Mouse (Mus musculus): ENCODE results near the gene 4930556J24Rik. TPM values are rescaled to one million over a fixed set of nuclear protein-coding genes. Genes with fewer than 3 reads are reported as not detected.
A peak's percentile ranks its signal among the peaks of the same experiment; 100 is the strongest.

Gene 4930556J24Rik
- total RNA-seq, 1 experiment: 0.76 TPM

- DNase-seq (ENCODE audit: low read depth, low spot score): no peak
Measured at GRCm38 (mm10) chr11:3946386-3946785, 30.2 kb downstream of the 4930556J24Rik start.

DNA sequence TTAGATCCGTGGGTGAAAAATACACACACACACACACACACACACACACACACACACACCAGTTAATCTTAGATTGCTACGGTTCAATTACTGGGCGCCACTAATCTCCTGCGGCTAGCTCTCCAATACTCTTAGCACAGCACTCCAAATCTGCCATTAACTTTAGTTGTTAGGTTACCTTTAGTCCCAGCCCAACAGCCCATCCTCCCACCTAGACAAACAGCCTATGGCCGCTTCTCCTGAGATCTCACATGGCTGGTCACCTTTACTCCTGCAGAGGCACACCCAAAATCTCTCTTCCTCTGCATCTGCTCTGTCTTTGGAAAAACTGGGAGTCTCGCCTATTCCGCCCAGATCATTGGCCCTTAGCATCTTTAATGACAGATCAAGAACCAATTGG, 35.2 kb downstream of the 4930556J24Rik start:
- Histone ChIP-seq H3K4me3 (ENCODE audit: insufficient read depth in 1 of 2, low read depth in 1 of 2, low read length in 2 of 2, poor library complexity in 1 of 2, severe bottlenecking in 1 of 2) (no peak overlapping the region), H3K36me3 (ENCODE audit: control insufficient read depth, insufficient read depth, low read length, poor library complexity, severe bottlenecking) (no peaks in the 10 kb centered on the region), H3K27ac (ENCODE audit: insufficient read depth, low read depth, low read length, poor library complexity, severe bottlenecking) (no peak overlapping the region), H3K9ac (ENCODE audit: insufficient read depth, low read depth, low read length, poor library complexity, severe bottlenecking) (no peak overlapping the region), H3K4me1 (ENCODE audit: control insufficient read depth in 2 of 2, insufficient read depth in 2 of 2, low read length in 2 of 2, poor library complexity in 1 of 2) (peaks cover 2 to 8% of the 10 kb centered on the region in 2 experiments; a peak in 2 of 4 replicates), H3K9me3 (ENCODE audit: control insufficient read depth, insufficient read depth, low read depth, low read length) (no peaks in the 10 kb centered on the region)
- in situ Hi-C loops (cut with MboI; ENCODE audit: low sequenced_read_pairs in 2 of 2, unreplicated experiment in 2 of 2): no loop called here
- TF ChIP-seq ZC3H11A (IDR thresholded peaks at IDR 0.05; ENCODE audit: borderline replicate concordance, low read depth, low read length) (no peak), ZNF384 (IDR thresholded peaks at IDR 0.05; ENCODE audit: low read depth, low read length) (no peak), CHD2 (IDR thresholded peaks at IDR 0.05; ENCODE audit: low read depth, low read length) (no peak), HCFC1 (IDR thresholded peaks at IDR 0.05; ENCODE audit: borderline replicate concordance, insufficient read depth, low read length) (no peak), MAFK (IDR thresholded peaks at IDR 0.05; ENCODE audit: insufficient read depth, low read depth, low read length) (no peak)
- DNase-seq (ENCODE audit: low read depth, low spot score): no peak

More at GRCm38 (mm10) chr11:3946386-3946785, 30.2 kb downstream of the 4930556J24Rik start:
- no peak overlapping the region; a peak in 1 of 4 replicates for H3K4me3 ChIP-seq (ENCODE audit: insufficient read depth in 1 of 2, low read depth in 1 of 2, low read length in 2 of 2, poor library complexity in 1 of 2, severe bottlenecking in 1 of 2)
- H3K27ac ChIP-seq (ENCODE audit: insufficient read depth, low read depth, low read length, poor library complexity, severe bottlenecking): no peak overlapping the region; the same call in 1 of the 2 replicates
- no peaks in the 10 kb centered on the region for H3K9me3 ChIP-seq (ENCODE audit: control insufficient read depth, insufficient read depth, low read depth, low read length)
- in situ Hi-C loops (cut with MboI; ENCODE audit: low sequenced_read_pairs in 2 of 2, unreplicated experiment in 2 of 2): no loop called here
- no peaks in the 10 kb centered on the region for H3K36me3 ChIP-seq (ENCODE audit: control insufficient read depth, insufficient read depth, low read length, poor library complexity, severe bottlenecking)
- H3K9ac ChIP-seq (ENCODE audit: insufficient read depth, low read depth, low read length, poor library complexity, severe bottlenecking): no peak overlapping the region
- TF ChIP-seq ZC3H11A (IDR thresholded peaks at IDR 0.05; ENCODE audit: borderline replicate concordance, low read depth, low read length) (no peak), MAFK (IDR thresholded peaks at IDR 0.05; ENCODE audit: insufficient read depth, low read depth, low read length) (peak; percentile 77)
- peaks cover 3 to 5% of the 10 kb centered on the region in 2 experiments; a peak in 2 of 4 replicates for H3K4me1 ChIP-seq (ENCODE audit: control insufficient read depth in 2 of 2, insufficient read depth in 2 of 2, low read length in 2 of 2, poor library complexity in 1 of 2)

- no peak overlapping the region for H3K27ac ChIP-seq (ENCODE audit: insufficient read depth, low read depth, low read length, poor library complexity, severe bottlenecking)
- H3K9me3 ChIP-seq (ENCODE audit: control insufficient read depth, insufficient read depth, low read depth, low read length): no peaks in the 10 kb centered on the region
- H3K36me3 ChIP-seq (ENCODE audit: control insufficient read depth, insufficient read depth, low read length, poor library complexity, severe bottlenecking): no peaks in the 10 kb centered on the region
- H3K9ac ChIP-seq (ENCODE audit: insufficient read depth, low read depth, low read length, poor library complexity, severe bottlenecking): no peak overlapping the region
- H3K4me3 ChIP-seq (ENCODE audit: insufficient read depth in 1 of 2, low read depth in 1 of 2, low read length in 2 of 2, poor library complexity in 1 of 2, severe bottlenecking in 1 of 2): no peak overlapping the region
- H3K4me1 ChIP-seq (ENCODE audit: control insufficient read depth in 2 of 2, insufficient read depth in 2 of 2, low read length in 2 of 2, poor library complexity in 1 of 2): peaks cover 3 to 13% of the 10 kb centered on the region in 2 experiments; a peak in 2 of 4 replicates
- TF ChIP-seq ZNF384 (IDR thresholded peaks at IDR 0.05; ENCODE audit: low read depth, low read length) (no peak), CHD2 (IDR thresholded peaks at IDR 0.05; ENCODE audit: low read depth, low read length) (no peak), MAFK (IDR thresholded peaks at IDR 0.05; ENCODE audit: insufficient read depth, low read depth, low read length) (no peak), HCFC1 (IDR thresholded peaks at IDR 0.05; ENCODE audit: borderline replicate concordance, insufficient read depth, low read length) (no peak)
- in situ Hi-C loops (cut with MboI; ENCODE audit: low sequenced_read_pairs in 2 of 2, unreplicated experiment in 2 of 2): no loop called here
- no peak for DNase-seq (ENCODE audit: low read depth, low spot score)
Measured at GRCm38 (mm10) chr11:3937321-3937874, 39.2 kb downstream of the 4930556J24Rik start.

DNA sequence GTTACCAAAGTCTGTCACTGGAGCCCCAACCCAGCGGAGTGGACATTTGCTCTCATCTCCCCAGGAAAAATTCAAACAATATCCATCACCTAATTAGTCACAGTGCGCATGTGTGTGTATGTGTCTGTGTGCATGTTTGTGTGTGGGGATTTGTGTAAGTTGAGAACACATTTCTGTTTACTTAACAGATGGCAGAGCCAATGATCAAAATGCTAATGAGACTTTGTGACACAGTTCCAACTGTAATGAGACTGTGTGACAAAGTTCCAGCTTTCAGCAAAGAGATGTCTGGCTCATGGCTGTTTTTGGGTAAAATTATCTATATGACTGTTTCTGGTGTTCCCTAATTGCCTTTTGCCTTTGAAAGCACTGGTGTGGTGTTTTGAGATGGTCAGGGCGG, 40.3 kb downstream of the 4930556J24Rik start:
- no peak for DNase-seq (ENCODE audit: low read depth, low spot score)
- Histone ChIP-seq H3K4me1 (ENCODE audit: control insufficient read depth in 2 of 2, insufficient read depth in 2 of 2, low read length in 2 of 2, poor library complexity in 1 of 2) (peaks cover 4 to 14% of the 10 kb centered on the region in 2 experiments; a peak in 3 of 4 replicates), H3K27ac (ENCODE audit: insufficient read depth, low read depth, low read length, poor library complexity, severe bottlenecking) (no peak overlapping the region), H3K4me3 (ENCODE audit: insufficient read depth in 1 of 2, low read depth in 1 of 2, low read length in 2 of 2, poor library complexity in 1 of 2, severe bottlenecking in 1 of 2) (no peak overlapping the region), H3K9ac (ENCODE audit: insufficient read depth, low read depth, low read length, poor library complexity, severe bottlenecking) (no peak overlapping the region), H3K9me3 (ENCODE audit: control insufficient read depth, insufficient read depth, low read depth, low read length) (no peaks in the 10 kb centered on the region), H3K36me3 (ENCODE audit: control insufficient read depth, insufficient read depth, low read length, poor library complexity, severe bottlenecking) (no peaks in the 10 kb centered on the region)
- TF ChIP-seq ZNF384 (IDR thresholded peaks at IDR 0.05; ENCODE audit: low read depth, low read length) (no peak), CHD2 (IDR thresholded peaks at IDR 0.05; ENCODE audit: low read depth, low read length) (no peak), ZC3H11A (IDR thresholded peaks at IDR 0.05; ENCODE audit: borderline replicate concordance, low read depth, low read length) (no peak), HCFC1 (IDR thresholded peaks at IDR 0.05; ENCODE audit: borderline replicate concordance, insufficient read depth, low read length) (no peak), MAFK (IDR thresholded peaks at IDR 0.05; ENCODE audit: insufficient read depth, low read depth, low read length) (no peak)
- in situ Hi-C loops (cut with MboI; ENCODE audit: low sequenced_read_pairs in 2 of 2, unreplicated experiment in 2 of 2): no loop called here

DNA sequence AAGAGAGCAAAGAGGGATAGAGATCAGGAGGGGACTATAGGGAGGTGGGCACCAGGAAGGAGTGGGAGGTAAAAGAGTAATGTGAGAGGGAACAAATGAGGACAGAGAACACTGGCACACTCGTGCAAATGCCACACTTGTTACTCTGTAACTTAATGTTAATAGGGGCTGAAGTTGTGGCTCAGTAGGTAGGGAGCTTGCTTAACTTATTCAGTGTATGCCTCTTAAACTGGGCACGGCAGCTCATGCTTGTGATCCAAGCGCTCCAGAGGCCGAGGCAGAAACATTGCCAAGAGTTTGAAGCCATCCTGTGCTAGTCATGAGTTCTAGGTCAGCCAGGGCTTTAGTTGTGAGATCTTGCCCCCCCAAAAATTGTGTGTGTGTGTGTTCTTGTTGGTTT, 41.4 kb downstream of the 4930556J24Rik start:
- Histone ChIP-seq H3K4me1 (ENCODE audit: control insufficient read depth in 2 of 2, insufficient read depth in 2 of 2, low read length in 2 of 2, poor library complexity in 1 of 2) (peaks cover 4 to 21% of the 10 kb centered on the region in 2 experiments; a peak in 3 of 4 replicates), H3K9ac (ENCODE audit: insufficient read depth, low read depth, low read length, poor library complexity, severe bottlenecking) (no peak overlapping the region), H3K27ac (ENCODE audit: insufficient read depth, low read depth, low read length, poor library complexity, severe bottlenecking) (no peak overlapping the region), H3K36me3 (ENCODE audit: control insufficient read depth, insufficient read depth, low read length, poor library complexity, severe bottlenecking) (no peaks in the 10 kb centered on the region), H3K9me3 (ENCODE audit: control insufficient read depth, insufficient read depth, low read depth, low read length) (no peaks in the 10 kb centered on the region), H3K4me3 (ENCODE audit: insufficient read depth in 1 of 2, low read depth in 1 of 2, low read length in 2 of 2, poor library complexity in 1 of 2, severe bottlenecking in 1 of 2) (no peak overlapping the region)
- DNase-seq (ENCODE audit: low read depth, low spot score): no peak
- in situ Hi-C loops (cut with MboI; ENCODE audit: low sequenced_read_pairs in 2 of 2, unreplicated experiment in 2 of 2): no loop called here
- no peak for TF ChIP-seq ZNF384 (IDR thresholded peaks at IDR 0.05; ENCODE audit: low read depth, low read length)
- no peak for TF ChIP-seq HCFC1 (IDR thresholded peaks at IDR 0.05; ENCODE audit: borderline replicate concordance, insufficient read depth, low read length)
- TF ChIP-seq CHD2 (IDR thresholded peaks at IDR 0.05; ENCODE audit: low read depth, low read length): no peak
- TF ChIP-seq MAFK (IDR thresholded peaks at IDR 0.05; ENCODE audit: insufficient read depth, low read depth, low read length): no peak
- TF ChIP-seq ZC3H11A (IDR thresholded peaks at IDR 0.05; ENCODE audit: borderline replicate concordance, low read depth, low read length): no peak

All from ES-E14 (cell line).